Mouse (Mus musculus): ENCODE data around the gene Eif1. TPM values are rescaled to one million over a fixed set of nuclear protein-coding genes. Genes with fewer than 3 reads are reported as not detected.
A peak's percentile ranks its signal among the peaks of the same experiment; 100 is the strongest.

Eif1 gene
- total RNA-seq, 1 experiment from 2014 or later = 225 TPM

DNA sequence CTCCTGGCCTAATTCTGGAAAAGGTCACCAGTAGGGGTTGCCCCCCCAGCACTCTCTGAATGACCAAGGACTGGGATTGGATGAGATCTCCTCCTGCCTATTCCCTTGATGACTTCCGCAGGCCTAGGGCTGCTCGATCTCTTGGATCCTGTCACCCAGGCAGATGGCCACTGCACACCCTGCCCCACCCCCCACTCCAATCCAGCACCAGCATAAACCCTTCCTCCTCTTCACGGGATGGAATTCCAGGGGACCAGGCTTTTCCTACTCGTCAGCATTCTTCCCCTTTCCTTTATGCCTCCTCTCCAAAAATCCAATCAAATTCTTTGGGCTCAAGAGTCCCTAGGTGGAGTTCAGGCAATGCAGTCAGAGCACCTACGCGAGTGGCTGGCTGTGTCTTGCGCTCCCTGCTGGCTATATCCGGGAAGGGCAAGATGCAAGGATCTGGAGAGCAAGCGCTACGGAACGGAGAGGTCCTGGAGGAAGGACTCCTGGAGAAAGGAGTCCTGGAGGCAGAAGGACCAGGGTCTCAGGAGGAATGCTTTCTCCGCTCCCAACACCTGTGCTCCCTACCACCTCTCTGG, 43.4 kb downstream of the Eif1 start:
- ATAC-seq (replicated peaks in 1 of 2; ENCODE audit: insufficient read depth in 1 of 2, low FRiP score in 2 of 2, low TSS enrichment in 1 of 2, low read depth in 1 of 2, poor library complexity in 2 of 2, severe bottlenecking in 2 of 2) = peak in 1 of 2 experiments; percentile 60; a peak in 2 of 4 replicates

DNA sequence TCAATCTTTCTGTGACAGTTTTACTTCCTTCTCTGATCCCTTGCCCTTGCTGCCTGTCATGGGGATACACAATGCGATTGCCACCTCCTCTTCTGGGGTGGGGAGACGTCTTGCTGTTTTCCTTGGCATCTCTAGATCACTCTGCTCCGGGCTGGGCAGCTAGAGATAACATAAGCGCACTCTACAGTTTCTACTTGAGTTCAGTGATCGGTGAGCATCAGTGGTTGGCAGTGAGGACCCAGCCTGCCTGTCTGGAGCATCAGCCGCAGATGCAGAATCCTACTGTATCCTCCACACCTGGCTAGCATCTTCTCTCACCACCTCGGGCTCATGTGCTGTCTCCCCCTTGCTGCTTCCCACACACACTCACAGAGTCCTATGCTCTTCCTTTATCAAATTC, 49.5 kb downstream of the Eif1 start:
- ATAC-seq (replicated peaks in 1 of 2; ENCODE audit: insufficient read depth in 1 of 2, low FRiP score in 2 of 2, low TSS enrichment in 1 of 2, low read depth in 1 of 2, poor library complexity in 2 of 2, severe bottlenecking in 2 of 2) = no peak

DNA sequence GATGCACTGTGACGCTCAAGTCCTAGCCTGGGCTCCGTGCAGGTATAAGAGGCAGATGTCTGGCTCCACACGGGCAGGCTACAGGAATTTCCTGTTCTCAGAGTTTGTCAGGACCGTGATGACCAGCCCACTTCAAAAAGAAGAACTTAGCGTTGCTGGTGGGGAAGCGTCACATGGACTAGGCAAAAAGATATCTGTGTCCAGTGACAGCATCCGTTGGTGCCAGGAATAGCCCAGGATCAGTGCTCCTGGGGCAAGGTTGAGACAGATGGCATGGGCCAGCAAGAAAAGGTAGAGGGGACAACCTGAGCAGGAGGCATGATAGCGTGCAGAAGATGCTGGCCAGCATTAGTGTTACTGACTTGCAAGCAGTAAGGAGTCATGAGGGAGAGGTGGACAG, 50.1 kb downstream of the Eif1 start:
- no peak; a peak in 1 of 4 replicates for ATAC-seq (replicated peaks in 1 of 2; ENCODE audit: insufficient read depth in 1 of 2, low FRiP score in 2 of 2, low TSS enrichment in 1 of 2, low read depth in 1 of 2, poor library complexity in 2 of 2, severe bottlenecking in 2 of 2)

Other genes starting within 250 kb of the Eif1 start
- gene Krt32, start 231.7 kb upstream of the Eif1 start, total RNA-seq (2017) = not detected in 2 replicates
- gene Krt35, start 223.6 kb upstream of the Eif1 start, total RNA-seq (2017) = not detected in 2 replicates
- gene Krt36, start 214.3 kb upstream of the Eif1 start, total RNA-seq (2017) = not detected in 2 replicates
- gene Krt13, start 198.3 kb upstream of the Eif1 start, total RNA-seq (2017) = not detected in 2 replicates
- gene Krt15, start 184.0 kb upstream of the Eif1 start, total RNA-seq (2017) = not detected in 2 replicates
- not detected in 2 replicates for gene Krt19, start 171.2 kb upstream of the Eif1 start, total RNA-seq (2017)
- not detected in 2 replicates for gene Krt9, start 126.6 kb upstream of the Eif1 start, total RNA-seq (2017)
- gene Krt14, start 112.3 kb upstream of the Eif1 start, total RNA-seq (2017) = not detected in 2 replicates
- gene Krt16, start 71.0 kb upstream of the Eif1 start, total RNA-seq (2017) = not detected in 2 replicates
- 0.44 TPM in 1 of 2 replicates, not detected in the other for gene Krt17, start 58.9 kb upstream of the Eif1 start, total RNA-seq (2017)
- not detected in 2 replicates for gene Krt42, start 50.0 kb upstream of the Eif1 start, total RNA-seq (2017)
- gene Gast, start 14.5 kb downstream of the Eif1 start, total RNA-seq (2017) = not detected in 2 replicates
- gene Hap1, start 36.2 kb downstream of the Eif1 start, total RNA-seq (2017) = 0.88 TPM in 1 of 2 replicates, not detected in the other
- 2.1 and 9.9 TPM in 2 replicates for gene Jup, start 77.9 kb downstream of the Eif1 start, total RNA-seq (2017)
- gene P3h4, start 95.0 kb downstream of the Eif1 start, total RNA-seq (2017) = 0.65 and 2.7 TPM in 2 replicates
- 0.38 and 0.74 TPM in 2 replicates for gene Fkbp10, start 95.8 kb downstream of the Eif1 start, total RNA-seq (2017)
- gene Nt5c3b, start 121.9 kb downstream of the Eif1 start, total RNA-seq (2017) = 50.2 and 73.2 TPM in 2 replicates
- gene Klhl10, start 122.0 kb downstream of the Eif1 start, total RNA-seq (2017) = 0.60 and 2.1 TPM in 2 replicates
- 27.6 and 34.2 TPM in 2 replicates for gene Klhl11, start 152.9 kb downstream of the Eif1 start, total RNA-seq (2017)
- 91.6 and 97.6 TPM in 2 replicates for gene Acly, start 208.1 kb downstream of the Eif1 start, total RNA-seq (2017)
- gene Ttc25, start 225.7 kb downstream of the Eif1 start, total RNA-seq (2017) = 0.31 TPM in 1 of 2 replicates, not detected in the other